Mouse (Mus musculus): Measurements from ENCODE around the gene Cd200r3. TPM values are rescaled to one million over a fixed set of nuclear protein-coding genes. Genes with fewer than 3 reads are reported as not detected.

The Cd200r3 gene
- polyA plus RNA-seq, 1 experiment from 2014 or later, result not detected

- DNase-seq (ENCODE audit: low spot score) (no peak), ATAC-seq (ENCODE audit: insufficient read depth, low FRiP score, low TSS enrichment) (no peak)
- Histone ChIP-seq H3K4me1 (ENCODE audit: control insufficient read depth, insufficient read depth, low read length) (no peaks in the 10 kb centered on the region), H3K4me3 (ENCODE audit: low read depth, low read length) (no peak overlapping the region), H3K27ac (ENCODE audit: low read depth, low read length) (no peak overlapping the region), H3K4me2 (ENCODE audit: low read depth) (no peak overlapping the region), H3K9ac (ENCODE audit: low read length) (no peak overlapping the region), H3K36me3 (ENCODE audit: control insufficient read depth, insufficient read depth, low read length) (no peaks in the 10 kb centered on the region), H3K27me3 (ENCODE audit: control insufficient read depth, insufficient read depth, low read length) (no peaks in the 10 kb centered on the region), H3K9me3 (ENCODE audit: control insufficient read depth, low read length) (no peaks in the 10 kb centered on the region)
- 72% methylated on average over 2 of the region's 2 CpGs for WGBS
Measured at GRCm38 (mm10) chr16:45030796-45031195, 87.3 kb downstream of the Cd200r3 start.

Other genes starting within 250 kb of the Cd200r3 start
- 11.9 and 12.3 TPM in 2 replicates for gene Nepro, start 219.4 kb upstream of the Cd200r3 start, polyA plus RNA-seq (2014; fragmentation: Nextera tagmentation; extraction: Ambion mirVana)
- 31.9 and 33.2 TPM in 2 replicates for gene Gtpbp8, start 197.3 kb upstream of the Cd200r3 start, polyA plus RNA-seq (2014; fragmentation: Nextera tagmentation; extraction: Ambion mirVana)
- 0.38 and 0.58 TPM in 2 replicates for gene Cd200r1, start 177.9 kb upstream of the Cd200r3 start, polyA plus RNA-seq (2014; fragmentation: Nextera tagmentation; extraction: Ambion mirVana)
- gene Cd200r4, start 131.9 kb upstream of the Cd200r3 start, polyA plus RNA-seq (2014; fragmentation: Nextera tagmentation; extraction: Ambion mirVana), result not detected in 2 replicates
- gene Cd200r2, start 76.6 kb upstream of the Cd200r3 start, polyA plus RNA-seq (2014; fragmentation: Nextera tagmentation; extraction: Ambion mirVana), result not detected in 2 replicates
- gene Ccdc80, start 149.7 kb downstream of the Cd200r3 start, polyA plus RNA-seq (2014; fragmentation: Nextera tagmentation; extraction: Ambion mirVana), result 24.5 and 25.6 TPM in 2 replicates
- 18.7 and 20.1 TPM in 2 replicates for gene Slc35a5, start 215.0 kb downstream of the Cd200r3 start, polyA plus RNA-seq (2014; fragmentation: Nextera tagmentation; extraction: Ambion mirVana)
- gene Atg3, start 215.1 kb downstream of the Cd200r3 start, polyA plus RNA-seq (2014; fragmentation: Nextera tagmentation; extraction: Ambion mirVana), result 45.6 and 53.4 TPM in 2 replicates

All from neural tube, embryonic 11.5 days (tissue).